Mouse (Mus musculus) ES-Bruce4 (cell line): ENCODE measurements around the gene Nceh1.

Source experiments
- CTCF ChIP-seq: IDR thresholded peaks from one replicate; pipeline ENCODE4 v1.8.1; 2011; ENCODE audit warnings: low read depth, low read length
- EP300 ChIP-seq: IDR thresholded peaks from 2 replicates; pipeline ENCODE4 v1.6.1; 2011; ENCODE audit warnings: low read depth, low read length; ENCODE audit not compliant: insufficient read depth
- POLR2A ChIP-seq: IDR thresholded peaks from one replicate; pipeline ENCODE4 v1.8.1; 2011; ENCODE audit warnings: low read length; ENCODE audit not compliant: insufficient read depth

GRCm38 (mm10) chr3:27293645-27294385 lies 111.0 kb downstream of the Nceh1 start:
- TF ChIP-seq EP300 = no peak
- no peak for TF ChIP-seq CTCF
- TF ChIP-seq POLR2A = no peak
